Mouse (Mus musculus) frontal cortex, adult (tissue): ENCODE measurements at regions not wholly inside any gene's neighbourhood (a gene's known extent, or its start where the extent isn't known, plus 50 kb on each side); places are given as distances from the start of the nearest gene placed in this dataset.

Experiments used
- ATAC-seq: cut with Nextera tagmentation; 2 replicates; pipeline ENCODE4 v1.9.2; 2017; ENCODE audit warnings: mild to moderate bottlenecking, moderate library complexity, mixed read lengths; ENCODE audit not compliant: low TSS enrichment

- ATAC-seq, result no peak
These were observed 349.5 kb upstream of the B3gat1 start for GRCm38 (mm10) chr9:26383996-26384395.

GRCm38 (mm10) chr9:26398635-26399034 is 334.9 kb upstream of the B3gat1 start:
- ATAC-seq, result no peak

GRCm38 (mm10) chr9:26422897-26423823 is 310.4 kb upstream of the B3gat1 start:
- no peak for ATAC-seq

GRCm38 (mm10) chr9:26435507-26435906 is 298.0 kb upstream of the B3gat1 start:
- ATAC-seq, result no peak

- no peak for ATAC-seq
These were observed 296.3 kb upstream of the B3gat1 start for GRCm38 (mm10) chr9:26437244-26437643.

- no peak for ATAC-seq
These were observed 279.6 kb upstream of the B3gat1 start for GRCm38 (mm10) chr9:26453924-26454323.

- no peak for ATAC-seq
These were observed 272.4 kb upstream of the B3gat1 start for GRCm38 (mm10) chr9:26461081-26461480.

GRCm38 (mm10) chr9:26470694-26471392 is 262.7 kb upstream of the B3gat1 start:
- no peak for ATAC-seq

- ATAC-seq, result no peak
These were observed 257.2 kb upstream of the B3gat1 start for GRCm38 (mm10) chr9:26476341-26476740.

GRCm38 (mm10) chr9:26480881-26481280 is 252.6 kb upstream of the B3gat1 start:
- ATAC-seq, result no peak

- no peak for ATAC-seq
These were observed 251.6 kb upstream of the B3gat1 start for GRCm38 (mm10) chr9:26481890-26482289.

GRCm38 (mm10) chr9:26493740-26494139 is 239.8 kb upstream of the B3gat1 start:
- ATAC-seq, result peak; percentile 55

- ATAC-seq, result peak; percentile 70
These were observed 231.5 kb upstream of the B3gat1 start for GRCm38 (mm10) chr9:26502027-26502426.

GRCm38 (mm10) chr9:26505941-26506340 is 227.6 kb upstream of the B3gat1 start:
- ATAC-seq, result no peak

GRCm38 (mm10) chr9:26518651-26519050 is 214.9 kb upstream of the B3gat1 start:
- no peak for ATAC-seq

GRCm38 (mm10) chr9:26519581-26520501 is 213.7 kb upstream of the B3gat1 start:
- peak; percentile 73 for ATAC-seq

- no peak for ATAC-seq
These were observed 209.4 kb upstream of the B3gat1 start for GRCm38 (mm10) chr9:26524089-26524488.

- ATAC-seq, result no peak
These were observed 204.8 kb upstream of the B3gat1 start for GRCm38 (mm10) chr9:26528761-26529160.

GRCm38 (mm10) chr9:26539042-26539441 is 194.5 kb upstream of the B3gat1 start:
- no peak for ATAC-seq

GRCm38 (mm10) chr9:26548328-26548922 is 185.1 kb upstream of the B3gat1 start:
- peak; percentile 58 for ATAC-seq

GRCm38 (mm10) chr9:26549118-26549517 is 184.4 kb upstream of the B3gat1 start:
- peak; percentile 36 for ATAC-seq
